Mouse (Mus musculus): ENCODE measurements around the gene Zcchc9. TPM values are rescaled to one million over a fixed set of nuclear protein-coding genes. Genes with fewer than 3 reads are reported as not detected.
"Not testable (repeated sequence)": the region's sequence is repeated elsewhere in the genome, so short reads cannot be mapped to it uniquely, and the experiment has no call there.

The Zcchc9 gene
- polyA plus RNA-seq, 1 experiment = 15.6 TPM

DNA sequence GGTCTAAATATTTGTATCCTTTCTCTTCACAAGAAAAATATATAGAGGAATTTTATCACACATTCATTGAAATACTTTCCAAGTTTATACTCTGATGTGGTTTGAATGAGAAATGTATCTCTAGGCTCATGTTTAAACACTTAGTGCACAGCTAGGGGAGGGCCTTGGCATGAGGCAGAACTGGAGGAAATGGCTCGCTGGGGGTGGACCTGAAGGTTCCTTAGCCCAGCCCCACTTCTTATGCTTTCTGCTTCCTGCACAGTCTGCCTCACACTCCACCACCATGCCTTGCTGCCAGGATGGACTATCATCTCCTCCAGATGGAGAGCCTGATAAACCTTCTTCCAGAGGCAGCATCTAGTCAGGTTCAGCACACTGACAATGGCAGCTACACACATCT lies 15.5 kb downstream of the Zcchc9 start:
- Histone ChIP-seq H3K4me1 (ENCODE audit: control insufficient read depth, insufficient read depth, insufficient read length, low read length) (no peaks in the 10 kb centered on the region), H3K27ac (replicated peaks; ENCODE audit: low read depth, low read length) (no peak overlapping the region)

DNA sequence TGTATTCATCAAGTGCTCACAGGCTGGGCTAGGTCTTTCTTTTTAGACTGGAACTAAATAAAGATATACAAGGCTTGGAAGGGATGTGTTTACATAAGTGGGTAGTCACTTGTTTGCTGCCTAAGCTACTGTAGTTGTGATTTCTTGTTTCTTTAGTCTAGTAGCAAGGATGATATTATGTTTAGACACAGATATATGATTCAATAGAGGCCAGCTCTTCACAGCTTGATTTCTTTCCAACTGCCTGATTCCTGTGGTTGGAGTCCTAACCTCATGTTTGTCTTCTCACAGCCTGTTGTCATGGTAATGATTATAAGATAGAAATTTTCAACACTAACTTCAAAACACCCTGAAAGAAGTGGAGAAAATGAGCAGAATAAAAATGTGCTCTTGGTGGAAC lies 27.6 kb downstream of the Zcchc9 start:
- Histone ChIP-seq H3K4me1 (ENCODE audit: control insufficient read depth, insufficient read depth, insufficient read length, low read length) (no peaks in the 10 kb centered on the region), H3K27ac (replicated peaks; ENCODE audit: low read depth, low read length) (no peak overlapping the region), H3K4me3 (ENCODE audit: insufficient read depth, low read depth, low read length) (no peak overlapping the region)

More for the DNA sequence above, 15.5 kb downstream of the Zcchc9 start:
- no peak overlapping the region for H3K4me3 ChIP-seq (ENCODE audit: insufficient read depth, low read depth, low read length)

DNA sequence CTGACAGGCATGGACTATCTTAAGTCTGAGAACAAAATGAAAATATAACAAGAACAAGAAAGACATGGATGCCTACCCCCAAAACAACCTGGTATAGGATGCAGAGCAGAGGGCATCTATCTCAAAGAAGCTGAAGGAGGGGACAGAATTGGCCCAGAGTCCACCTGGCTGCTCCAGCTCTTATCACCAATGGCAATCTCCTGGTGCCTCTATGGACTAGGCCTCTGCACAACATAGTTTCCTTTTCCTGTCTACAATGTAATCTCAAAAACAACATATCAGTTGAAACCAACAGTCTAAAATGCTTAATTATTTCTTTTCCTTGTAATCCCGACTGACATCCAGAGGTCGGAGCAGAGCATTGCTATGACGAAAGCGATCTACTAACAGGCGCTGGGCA lies 29.4 kb downstream of the Zcchc9 start:
- Histone ChIP-seq H3K4me1 (ENCODE audit: control insufficient read depth, insufficient read depth, insufficient read length, low read length) (no peaks in the 10 kb centered on the region), H3K27ac (replicated peaks; ENCODE audit: low read depth, low read length) (no peak overlapping the region), H3K4me3 (ENCODE audit: insufficient read depth, low read depth, low read length) (no peak overlapping the region)

DNA sequence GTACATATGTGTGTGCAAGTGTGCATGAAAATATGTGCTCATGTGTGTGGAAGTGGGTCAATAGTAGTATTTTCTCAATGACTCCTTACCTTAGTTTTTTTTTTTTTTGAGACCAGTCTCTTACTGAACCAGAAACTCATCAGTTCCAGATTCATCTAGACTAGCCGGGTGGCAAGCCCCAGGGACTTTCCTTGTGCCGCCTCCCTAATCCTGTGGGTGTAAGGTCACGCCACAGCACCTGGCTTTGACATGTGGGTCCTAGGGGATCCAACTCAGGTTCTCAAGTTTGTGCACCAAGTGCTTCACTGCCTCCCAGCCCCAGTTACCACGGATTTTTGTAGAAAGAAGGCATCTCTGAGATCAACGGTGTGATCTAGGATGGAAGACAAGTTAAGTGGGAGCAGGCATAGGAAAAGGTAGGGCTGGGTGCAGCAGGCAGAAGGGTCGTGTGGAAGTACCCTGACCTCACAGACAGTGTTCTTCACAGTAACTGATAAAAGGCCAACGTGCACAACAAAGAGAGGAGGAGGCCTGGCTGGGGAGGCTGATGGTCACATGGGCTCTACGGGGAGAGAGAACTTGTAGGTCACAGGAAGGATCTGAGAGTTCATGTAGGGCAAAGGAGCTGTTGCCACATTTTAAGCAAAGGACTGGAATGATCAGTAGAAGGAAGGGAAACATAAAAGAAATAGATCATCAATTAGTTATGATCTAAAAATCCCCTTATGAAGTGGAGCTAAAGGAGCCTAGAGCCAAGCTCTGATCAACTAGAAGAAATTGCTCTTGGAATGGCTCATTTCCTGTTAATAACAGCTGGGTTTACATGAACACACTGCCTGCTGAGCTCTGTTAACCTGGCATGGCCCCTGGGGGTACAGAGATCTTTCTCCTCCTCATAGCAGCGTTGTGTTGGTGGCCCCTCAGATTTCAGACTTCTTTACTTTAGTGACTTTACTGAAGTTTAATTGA lies 38.5 kb downstream of the Zcchc9 start:
- H3K4me3 ChIP-seq (ENCODE audit: insufficient read depth, low read depth, low read length) = no peak overlapping the region
- H3K27ac ChIP-seq (replicated peaks; ENCODE audit: low read depth, low read length) = no peak overlapping the region
- H3K4me1 ChIP-seq (ENCODE audit: control insufficient read depth, insufficient read depth, insufficient read length, low read length) = peaks cover 3% of the 10 kb centered on the region; the same call in 1 of the 2 replicates

DNA sequence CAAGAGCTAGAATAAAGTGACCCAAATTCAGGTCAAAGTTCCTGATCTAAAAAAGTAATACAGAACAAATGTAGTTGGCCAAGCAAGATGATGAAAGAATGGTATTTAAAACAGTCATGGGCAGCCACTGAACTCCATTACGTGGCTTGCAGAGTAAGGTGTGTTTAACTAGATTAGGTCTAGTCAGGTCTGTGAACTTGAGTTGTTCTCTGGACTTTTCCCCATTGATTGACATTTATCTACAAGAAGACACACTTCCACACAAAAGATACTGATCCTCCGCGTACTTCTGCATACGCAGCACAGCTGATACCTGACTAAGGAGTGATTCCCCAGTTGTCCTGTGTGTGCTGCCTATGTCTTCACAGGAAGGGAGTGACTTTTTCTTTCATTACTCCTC lies 41.9 kb downstream of the Zcchc9 start:
- Histone ChIP-seq H3K27ac (replicated peaks; ENCODE audit: low read depth, low read length) (no peak overlapping the region), H3K4me3 (ENCODE audit: insufficient read depth, low read depth, low read length) (no peak overlapping the region), H3K4me1 (ENCODE audit: control insufficient read depth, insufficient read depth, insufficient read length, low read length) (peaks cover 3% of the 10 kb centered on the region)

DNA sequence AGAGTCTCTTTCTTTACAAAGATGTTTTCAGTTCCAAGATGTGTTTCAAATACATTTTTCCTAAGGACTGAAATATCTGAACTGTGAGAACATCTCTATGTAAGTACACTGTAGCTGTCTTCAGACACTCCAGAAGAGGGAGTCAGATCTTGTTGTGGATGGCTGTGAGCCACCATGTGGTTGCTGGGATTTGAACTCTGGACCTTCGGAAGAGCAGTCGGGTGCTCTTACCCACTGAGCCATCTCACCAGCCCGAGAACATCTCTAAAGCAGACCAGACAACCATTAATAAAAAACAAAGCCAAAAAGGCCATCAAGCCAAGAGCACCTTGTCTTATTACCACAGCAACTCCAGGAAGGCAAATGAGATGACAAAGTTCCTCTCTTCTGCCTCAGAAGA lies 43.9 kb downstream of the Zcchc9 start:
- H3K4me1 ChIP-seq (ENCODE audit: control insufficient read depth, insufficient read depth, insufficient read length, low read length); H3K27ac ChIP-seq (replicated peaks; ENCODE audit: low read depth, low read length); H3K4me3 ChIP-seq (ENCODE audit: insufficient read depth, low read depth, low read length): not testable (repeated sequence)

DNA sequence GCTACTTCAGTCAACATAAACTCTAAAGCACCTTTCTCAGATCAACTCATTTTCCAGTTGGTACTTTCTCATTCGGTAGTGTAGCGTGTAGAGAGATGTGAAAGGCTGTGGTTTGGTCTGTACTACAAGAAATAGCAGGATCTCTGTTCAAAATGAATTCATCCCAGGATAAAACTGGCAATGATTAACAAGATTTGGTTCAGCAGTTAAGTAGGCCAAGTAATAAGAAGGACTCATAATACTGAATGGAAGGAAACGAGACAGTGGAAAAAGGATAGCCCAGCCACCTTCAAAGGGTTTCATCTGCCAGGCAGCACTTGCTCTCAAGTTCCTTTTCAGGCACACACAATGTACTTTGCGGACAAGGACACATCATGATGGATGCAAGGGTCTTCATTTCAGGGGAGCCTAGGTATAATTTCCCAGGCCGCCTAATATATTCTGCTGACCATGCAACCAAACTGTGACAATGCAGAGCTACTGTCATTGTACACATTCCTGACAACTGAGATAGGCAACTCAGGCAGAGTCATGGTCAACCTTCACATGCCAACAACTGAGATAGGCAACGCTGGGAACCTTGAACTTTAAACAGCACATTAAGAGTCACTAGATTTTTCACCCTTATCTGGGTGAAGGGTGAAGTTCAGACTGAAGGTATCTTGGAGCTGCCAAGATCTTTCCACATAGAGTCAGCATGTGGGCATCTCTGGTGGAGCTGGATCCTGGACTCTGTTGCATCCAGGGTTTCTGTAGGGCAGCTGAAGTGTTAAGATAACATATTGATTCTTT lies 45.7 kb downstream of the Zcchc9 start:
- Histone ChIP-seq H3K27ac (replicated peaks; ENCODE audit: low read depth, low read length) (no peak overlapping the region), H3K4me1 (ENCODE audit: control insufficient read depth, insufficient read depth, insufficient read length, low read length) (no peaks in the 10 kb centered on the region; the same call in none of the 2 replicates), H3K4me3 (ENCODE audit: insufficient read depth, low read depth, low read length) (no peak overlapping the region)

DNA sequence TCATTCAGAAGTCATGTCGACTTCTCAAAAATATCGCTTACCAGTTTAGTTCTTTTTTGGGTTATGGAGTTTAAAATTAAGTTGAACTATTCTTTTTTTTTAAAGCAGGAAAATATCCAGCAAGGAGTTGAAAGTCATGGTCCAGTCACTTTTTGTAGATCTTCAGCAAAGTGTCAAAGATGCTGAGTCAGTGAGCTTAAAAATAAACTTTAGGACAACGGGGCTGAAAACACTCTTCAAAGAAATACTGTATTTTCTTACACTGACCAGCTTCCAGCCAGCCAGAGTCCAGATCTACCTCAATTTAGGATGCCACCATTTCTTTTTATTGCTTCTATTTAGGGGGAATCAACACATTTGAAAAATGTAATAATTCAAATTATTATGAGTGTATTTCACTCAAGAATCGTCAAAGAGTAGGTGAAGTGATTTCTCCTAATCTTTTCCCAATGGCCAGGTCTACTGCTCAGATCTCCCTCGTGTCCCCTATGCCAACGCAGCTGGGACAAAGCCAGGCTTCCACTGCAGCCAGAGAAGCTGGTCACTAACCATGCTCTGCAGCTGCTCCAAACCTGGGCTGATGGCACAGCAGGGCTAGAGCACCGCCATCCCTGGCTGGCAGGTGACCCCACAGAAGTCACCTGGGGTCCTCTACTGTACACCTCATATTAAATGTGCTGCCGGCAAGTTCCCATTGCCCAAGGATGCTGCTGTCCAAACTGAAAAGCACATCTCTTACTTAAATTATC lies 47.0 kb downstream of the Zcchc9 start:
- Histone ChIP-seq H3K4me3 (ENCODE audit: insufficient read depth, low read depth, low read length) (no peak overlapping the region), H3K4me1 (ENCODE audit: control insufficient read depth, insufficient read depth, insufficient read length, low read length) (no peaks in the 10 kb centered on the region; the same call in none of the 2 replicates), H3K27ac (replicated peaks; ENCODE audit: low read depth, low read length) (no peak overlapping the region)

DNA sequence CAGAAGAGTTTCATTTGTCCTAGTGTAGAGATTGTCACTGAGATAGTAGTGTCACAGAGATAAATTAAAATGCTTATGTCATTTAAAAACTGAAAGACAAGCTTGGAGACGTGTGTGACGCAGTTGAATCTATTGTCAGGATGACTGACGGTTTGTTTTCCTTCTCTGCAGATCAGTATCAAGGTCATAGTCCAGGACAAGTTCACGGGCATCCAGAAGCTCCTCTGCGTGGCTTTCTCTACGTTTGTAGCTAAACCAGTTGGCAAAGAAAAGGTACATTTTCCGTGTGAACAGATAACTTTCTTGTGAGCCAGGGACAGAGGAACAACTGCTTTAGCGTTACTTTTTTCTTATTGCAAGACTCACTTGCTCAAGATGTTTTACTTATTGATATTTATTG lies 47.7 kb downstream of the Zcchc9 start:
- no peaks in the 10 kb centered on the region; the same call in 1 of the 2 replicates for H3K4me1 ChIP-seq (ENCODE audit: control insufficient read depth, insufficient read depth, insufficient read length, low read length)
- no peak overlapping the region for H3K27ac ChIP-seq (replicated peaks; ENCODE audit: low read depth, low read length)
- no peak overlapping the region for H3K4me3 ChIP-seq (ENCODE audit: insufficient read depth, low read depth, low read length)

DNA sequence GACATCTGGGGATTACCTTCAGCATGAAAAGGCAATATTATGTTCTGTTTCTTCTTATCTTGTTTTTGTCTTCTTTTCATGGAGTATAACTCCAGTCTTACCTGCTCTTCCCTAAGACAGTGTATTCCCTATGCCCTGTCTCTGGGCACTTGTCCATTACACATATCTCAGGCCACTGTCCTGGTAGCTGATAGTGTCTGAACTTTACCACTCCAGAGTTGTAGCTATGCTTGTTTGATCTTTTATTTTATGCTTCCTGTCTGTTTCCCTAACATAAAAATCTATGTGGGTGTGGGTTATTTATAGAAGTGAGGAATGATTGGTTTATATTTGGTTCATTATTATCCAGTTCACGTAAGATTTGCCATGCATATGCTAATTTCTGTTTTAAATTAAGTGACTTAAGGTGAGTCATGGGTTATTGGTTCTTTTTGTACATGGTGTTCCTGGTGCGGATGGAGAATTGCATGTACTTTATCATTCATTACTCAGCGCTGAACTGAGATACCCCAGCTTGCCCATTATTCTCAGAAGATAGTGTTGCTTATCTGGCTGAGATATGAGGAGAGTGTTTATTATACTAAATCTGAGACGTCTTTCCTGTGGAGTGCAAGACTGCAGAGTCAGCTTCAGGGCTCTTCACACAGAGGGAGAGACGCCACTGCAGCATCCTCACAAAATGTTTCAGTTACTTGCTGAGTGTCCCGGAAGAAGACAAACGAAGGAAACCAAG lies 49.0 kb downstream of the Zcchc9 start:
- Histone ChIP-seq H3K4me3 (ENCODE audit: insufficient read depth, low read depth, low read length) (no peak overlapping the region), H3K27ac (replicated peaks; ENCODE audit: low read depth, low read length) (no peak overlapping the region)

DNA sequence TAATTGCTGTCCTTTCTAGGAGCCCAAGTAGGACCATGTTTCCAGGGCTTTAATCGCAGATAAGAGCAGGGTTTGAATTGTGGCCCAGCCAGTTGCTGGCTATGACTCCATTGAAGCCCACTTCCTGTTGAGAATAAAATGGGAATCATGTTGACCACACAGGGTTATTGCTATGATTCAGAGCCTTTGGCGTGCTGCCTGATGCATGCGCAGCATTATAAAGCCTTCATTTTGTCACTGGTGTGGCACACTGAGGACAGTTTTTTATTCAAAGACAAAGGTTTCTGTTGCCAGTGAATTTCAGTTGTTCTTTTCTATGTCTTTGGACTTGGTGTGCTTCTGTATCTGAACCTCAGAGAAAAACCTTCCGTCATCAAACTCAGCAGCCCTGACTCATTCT lies 51.3 kb downstream of the Zcchc9 start:
- Histone ChIP-seq H3K4me1 (ENCODE audit: control insufficient read depth, insufficient read depth, insufficient read length, low read length) (no peaks in the 10 kb centered on the region), H3K27ac (replicated peaks; ENCODE audit: low read depth, low read length) (no peak overlapping the region), H3K4me3 (ENCODE audit: insufficient read depth, low read depth, low read length) (no peak overlapping the region)

More for the DNA sequence above, 49.0 kb downstream of the Zcchc9 start:
- H3K4me1 ChIP-seq (ENCODE audit: control insufficient read depth, insufficient read depth, insufficient read length, low read length) = no peaks in the 10 kb centered on the region; the same call in 1 of the 2 replicates

DNA sequence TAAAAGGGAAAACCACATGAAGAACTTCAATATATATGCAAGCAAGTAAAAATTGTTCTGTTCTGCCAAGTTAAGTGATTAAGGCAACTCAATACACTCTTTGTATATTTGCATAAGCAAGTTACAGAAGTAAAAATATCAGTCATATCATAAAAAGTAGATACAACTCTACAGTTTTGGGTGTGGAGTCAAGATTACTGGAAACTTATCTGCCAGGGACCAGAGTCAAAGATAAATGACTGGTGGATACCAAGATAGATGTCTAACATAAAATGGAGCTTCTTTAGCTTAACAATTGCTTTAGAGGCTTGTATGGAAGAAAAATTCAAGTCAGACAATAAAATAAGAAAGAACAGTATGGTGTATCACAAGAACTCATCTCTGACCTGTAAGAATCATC lies 52.7 kb downstream of the Zcchc9 start:
- no peak overlapping the region for H3K27ac ChIP-seq (replicated peaks; ENCODE audit: low read depth, low read length)
- no peak overlapping the region for H3K4me3 ChIP-seq (ENCODE audit: insufficient read depth, low read depth, low read length)

DNA sequence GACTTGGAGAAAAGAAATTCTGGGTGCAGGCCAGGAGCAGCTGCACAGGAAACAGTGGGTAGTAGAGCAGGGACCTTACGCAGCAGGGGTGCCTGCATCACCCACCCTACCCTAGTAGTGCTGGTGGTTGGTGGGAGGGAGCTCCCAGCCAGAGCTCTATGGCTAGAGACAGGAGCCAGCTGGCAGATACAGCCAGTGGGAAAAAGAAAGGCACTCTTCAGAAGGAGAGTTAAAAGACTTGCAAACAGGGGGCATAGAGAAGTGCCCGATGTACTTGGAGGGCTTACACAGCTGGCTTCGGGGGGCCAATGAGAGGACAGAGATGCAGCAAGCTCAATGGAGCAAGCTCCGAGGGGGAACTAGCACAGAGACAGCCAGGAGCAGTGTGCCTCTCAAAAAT lies 53.8 kb downstream of the Zcchc9 start:
- no peaks in the 10 kb centered on the region for H3K4me1 ChIP-seq (ENCODE audit: control insufficient read depth, insufficient read depth, insufficient read length, low read length)
- H3K4me3 ChIP-seq (ENCODE audit: insufficient read depth, low read depth, low read length) = no peak overlapping the region
- H3K27ac ChIP-seq (replicated peaks; ENCODE audit: low read depth, low read length) = no peak overlapping the region

More for the DNA sequence above, 52.7 kb downstream of the Zcchc9 start:
- H3K4me1 ChIP-seq (ENCODE audit: control insufficient read depth, insufficient read depth, insufficient read length, low read length) = no peaks in the 10 kb centered on the region

DNA sequence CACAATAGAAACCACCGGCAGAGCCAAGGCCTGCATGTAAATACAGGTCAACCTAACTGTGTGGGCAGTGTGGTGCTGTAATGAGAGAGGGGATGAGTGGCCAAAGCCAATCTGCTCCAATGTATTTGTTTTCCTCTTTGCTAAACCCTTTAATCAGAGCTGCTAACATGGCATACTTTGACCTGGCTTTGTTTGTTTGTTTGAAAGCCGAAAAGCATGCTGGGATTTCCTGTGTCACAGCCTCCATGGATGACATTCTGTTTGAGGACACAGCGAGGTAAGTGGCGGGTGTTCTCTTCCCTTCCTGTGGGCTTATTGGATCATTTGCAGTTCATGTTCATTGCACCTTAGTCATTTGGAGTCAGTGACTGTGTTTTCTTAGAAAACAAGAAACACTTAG lies 57.5 kb downstream of the Zcchc9 start:
- Histone ChIP-seq H3K4me3 (ENCODE audit: insufficient read depth, low read depth, low read length) (no peak overlapping the region), H3K4me1 (ENCODE audit: control insufficient read depth, insufficient read depth, insufficient read length, low read length) (no peaks in the 10 kb centered on the region), H3K27ac (replicated peaks; ENCODE audit: low read depth, low read length) (no peak overlapping the region)

All from brown adipose tissue, adult 24 weeks (tissue).